Mouse (Mus musculus) thymus, adult 2 months (tissue): ENCODE results near the gene Babam2. TPM values are rescaled to one million over a fixed set of nuclear protein-coding genes. Genes with fewer than 3 reads are reported as not detected.
A peak's percentile ranks its signal among the peaks of the same experiment; 100 is the strongest.

Experiments
- DNase-seq: peaks from one replicate; pipeline ENCODE4 v3.0.0; 2021
- H3K27ac ChIP-seq: fragments of 200-500 bp; 2 replicates; pipeline ENCODE4 v1.5.1; 2012; ENCODE audit warnings: low read length, control low read depth; ENCODE audit not compliant: control insufficient read depth, insufficient read depth
- H3K27me3 ChIP-seq: fragments of 200-500 bp; 2 replicates; pipeline ENCODE4 v1.6.1; 2012; ENCODE audit warnings: mild to moderate bottlenecking, low read length, moderate library complexity, mixed read lengths; ENCODE audit not compliant: control insufficient read depth, insufficient read depth
- H3K36me3 ChIP-seq: fragments of 200-500 bp; 2 replicates; pipeline ENCODE4 v1.6.1; 2012; ENCODE audit warnings: mild to moderate bottlenecking, low read length, moderate library complexity; ENCODE audit not compliant: control insufficient read depth, insufficient read depth
- H3K4me1 ChIP-seq: fragments of 200-500 bp; replicated peaks from 2 replicates; pipeline ENCODE4 v1.6.1; 2012; ENCODE audit warnings: low read length; ENCODE audit not compliant: control insufficient read depth, insufficient read depth
- H3K4me3 ChIP-seq: fragments of 200-500 bp; 2 replicates; pipeline ENCODE4 v1.5.1; 2012; ENCODE audit warnings: mild to moderate bottlenecking, low read length, control low read depth, moderate library complexity; ENCODE audit not compliant: control insufficient read depth, insufficient read depth
- CTCF ChIP-seq: fragments of 200-500 bp; IDR thresholded peaks from 2 replicates; pipeline ENCODE4 v1.5.1; 2012; ENCODE audit warnings: mild to moderate bottlenecking, control low read depth, low read length, moderate library complexity, borderline replicate concordance; ENCODE audit not compliant: control insufficient read depth, poor library complexity, insufficient read depth; ENCODE audit errors: extremely low read depth
- POLR2A ChIP-seq: fragments of 200-500 bp; IDR thresholded peaks from 2 replicates; pipeline ENCODE4 v1.6.1; 2012; ENCODE audit warnings: mild to moderate bottlenecking, low read length, control low read depth, moderate library complexity; ENCODE audit not compliant: control insufficient read depth, poor library complexity, insufficient read depth; ENCODE audit errors: extremely low read depth
- WGBS: fragments of 180-500 bp; shearing (Covaris S2); methylation state at CpG from one replicate; pipeline ENCODE4 v1.1.7; 2018; 5-methylcytosine and 5-hydroxymethylcytosine counted together
- polyA plus RNA-seq: library from polyadenylated mRNA; depleted of rRNA; stranded (reverse); fragments of >200 nt; gene quantifications from 2 replicates; pipeline ENCODE4 v1.2.3, GENCODE M21; 2012; rRNA removed

Gene Babam2
- 16.1 and 18.3 TPM in 2 replicates for polyA plus RNA-seq

DNA sequence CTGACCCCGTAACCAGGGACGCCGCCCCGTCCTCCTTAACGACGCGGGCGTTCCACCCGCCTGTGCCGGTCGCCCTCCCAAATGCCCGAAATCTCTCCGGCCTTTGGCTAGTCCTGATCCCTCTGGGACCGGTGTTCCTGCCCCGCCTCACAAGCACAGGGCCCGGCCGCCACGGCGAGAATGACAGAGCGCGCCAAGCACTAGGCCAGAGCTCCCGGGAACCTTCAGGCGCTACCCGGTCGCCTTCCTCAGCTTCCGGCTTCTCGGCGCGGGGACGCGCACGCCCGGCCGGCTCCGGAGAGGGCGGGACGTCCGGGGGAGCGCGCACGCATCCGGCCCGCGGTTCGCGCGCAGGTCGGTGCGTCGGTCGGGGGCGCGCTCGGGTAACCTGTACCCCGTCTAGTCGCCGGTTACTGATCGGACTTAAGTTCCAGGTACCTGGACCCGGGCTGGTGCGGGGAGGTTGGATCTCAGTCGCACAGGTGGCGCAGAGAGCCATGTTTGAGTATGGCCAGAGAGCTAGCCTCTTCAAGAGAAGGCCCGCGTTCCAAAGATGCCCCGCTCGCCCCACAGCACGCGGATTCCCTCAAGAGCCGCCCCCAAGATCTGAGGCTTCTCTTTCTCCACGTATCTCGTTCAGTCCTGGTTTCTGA lies at the start of gene Babam2:
Gene Babam2 (plus strand): TSS at position 41 of the 653 bp plus-strand sequence.
- TF ChIP-seq POLR2A = peak; percentile 91
- TF ChIP-seq CTCF = peak; percentile 54; the same call in 1 of the 2 replicates
- under 1% methylated on average over 71 of the region's 71 CpGs for WGBS
- Histone ChIP-seq H3K4me1 (peaks cover 4% of the 10 kb centered on the region), H3K27me3 (no peaks in the 10 kb centered on the region), H3K4me3 (peak within 1 kb of the TSS; percentile 65), H3K27ac (peak within 1 kb of the TSS; percentile 89), H3K36me3 (no peaks in the 10 kb centered on the region)
- peak; percentile 92 for DNase-seq

DNA sequence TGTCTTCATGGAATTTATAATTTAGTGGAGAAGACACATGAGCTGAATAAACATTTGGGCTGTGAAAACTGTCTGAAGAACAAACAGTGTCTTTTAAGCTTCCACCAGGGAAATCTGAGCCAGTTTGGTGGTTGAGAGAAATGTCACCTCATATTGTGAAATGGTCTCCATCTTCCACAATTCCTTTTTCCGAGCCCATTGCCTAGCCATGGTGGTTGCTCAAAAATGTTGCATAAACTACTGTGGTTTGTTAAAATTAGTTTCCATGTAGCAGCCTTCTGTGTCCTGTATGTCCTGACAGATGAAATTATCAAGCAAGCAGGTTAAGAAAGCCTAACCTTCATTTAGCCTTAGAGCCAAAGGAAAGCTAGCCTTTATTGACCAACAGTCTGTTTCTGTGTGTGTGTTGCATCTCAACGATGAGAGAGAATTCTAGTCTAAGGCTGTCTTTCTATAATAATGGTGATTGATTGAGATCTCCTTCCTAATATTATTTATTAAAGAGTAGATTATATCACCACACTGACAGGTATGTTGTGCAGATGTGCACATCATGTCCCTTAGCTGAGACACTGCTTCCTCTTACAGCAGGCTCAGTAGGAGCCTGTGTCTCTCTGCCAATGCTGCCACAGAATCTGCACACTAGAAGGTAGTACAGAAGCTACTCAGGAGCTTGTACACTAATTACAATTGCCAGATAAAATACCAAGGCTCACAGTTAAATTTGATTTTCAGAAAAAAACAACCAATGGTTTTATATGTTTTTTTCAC lies 46.8 kb upstream of the Babam2 start:
- WGBS = 95% methylated on average over 2 of the region's 2 CpGs
- no peak for TF ChIP-seq POLR2A
- no peak for TF ChIP-seq CTCF
- Histone ChIP-seq H3K4me1 (no peaks in the 10 kb centered on the region), H3K4me3 (no peak overlapping the region), H3K36me3 (no peaks in the 10 kb centered on the region), H3K27me3 (no peaks in the 10 kb centered on the region), H3K27ac (no peak overlapping the region)
- DNase-seq = no peak

DNA sequence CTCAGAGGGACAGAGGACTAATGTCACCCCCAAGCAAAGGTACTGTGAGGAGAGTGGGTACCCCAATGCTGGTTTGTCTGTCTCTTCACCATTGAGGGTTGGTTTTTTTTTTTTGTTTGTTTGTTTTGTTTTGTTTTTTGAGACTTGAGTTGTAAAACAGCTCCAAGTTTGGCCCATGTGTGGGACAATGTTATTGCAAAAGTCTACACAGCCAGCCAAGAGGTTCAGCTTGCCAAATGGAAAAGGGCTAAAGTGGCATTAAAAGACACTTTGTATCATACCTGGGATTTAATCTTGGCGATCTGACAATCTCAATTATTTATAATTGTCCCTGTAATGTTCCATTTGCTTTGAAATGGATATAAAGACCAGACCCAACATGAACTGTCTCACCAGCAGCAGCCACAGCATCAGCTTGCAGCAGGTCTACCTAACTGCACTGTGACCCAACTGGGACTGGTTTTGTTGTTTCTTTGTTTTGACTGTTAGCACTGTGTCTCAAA lies 41.7 kb upstream of the Babam2 start:
- Histone ChIP-seq H3K4me1 (no peaks in the 10 kb centered on the region), H3K27ac (no peak overlapping the region), H3K4me3 (no peak overlapping the region), H3K27me3 (no peaks in the 10 kb centered on the region), H3K36me3 (no peaks in the 10 kb centered on the region)
- 98% methylated on average over 1 of the region's 1 CpGs for WGBS
- no peak for DNase-seq
- no peak for TF ChIP-seq CTCF
- TF ChIP-seq POLR2A = no peak

DNA sequence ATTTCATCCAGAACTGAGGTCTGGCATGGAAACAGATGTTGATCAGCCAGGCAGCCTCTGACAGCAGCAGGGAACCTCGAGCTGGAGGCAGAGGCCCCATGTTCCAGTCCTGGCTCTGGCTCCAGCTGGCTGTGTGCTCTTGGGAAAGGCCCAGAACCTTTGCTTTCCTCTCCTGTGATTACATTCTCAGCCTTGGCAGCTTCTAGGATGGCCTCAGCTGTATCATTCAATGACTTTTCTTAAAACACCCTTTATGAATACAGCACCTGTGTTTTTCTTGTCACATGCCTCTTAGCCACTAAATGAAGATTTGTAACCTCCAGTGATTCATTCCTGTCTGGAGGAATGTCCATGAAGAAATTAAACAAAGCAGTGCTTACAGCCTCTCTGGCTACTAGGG lies 31.3 kb upstream of the Babam2 start:
- H3K4me3 ChIP-seq = no peak overlapping the region
- WGBS = 82% methylated on average over 1 of the region's 1 CpGs
- H3K27ac ChIP-seq = no peak overlapping the region
- H3K4me1 ChIP-seq = no peaks in the 10 kb centered on the region
- DNase-seq = no peak
- no peak for TF ChIP-seq CTCF
- TF ChIP-seq POLR2A = no peak
- no peaks in the 10 kb centered on the region for H3K36me3 ChIP-seq
- no peaks in the 10 kb centered on the region for H3K27me3 ChIP-seq

DNA sequence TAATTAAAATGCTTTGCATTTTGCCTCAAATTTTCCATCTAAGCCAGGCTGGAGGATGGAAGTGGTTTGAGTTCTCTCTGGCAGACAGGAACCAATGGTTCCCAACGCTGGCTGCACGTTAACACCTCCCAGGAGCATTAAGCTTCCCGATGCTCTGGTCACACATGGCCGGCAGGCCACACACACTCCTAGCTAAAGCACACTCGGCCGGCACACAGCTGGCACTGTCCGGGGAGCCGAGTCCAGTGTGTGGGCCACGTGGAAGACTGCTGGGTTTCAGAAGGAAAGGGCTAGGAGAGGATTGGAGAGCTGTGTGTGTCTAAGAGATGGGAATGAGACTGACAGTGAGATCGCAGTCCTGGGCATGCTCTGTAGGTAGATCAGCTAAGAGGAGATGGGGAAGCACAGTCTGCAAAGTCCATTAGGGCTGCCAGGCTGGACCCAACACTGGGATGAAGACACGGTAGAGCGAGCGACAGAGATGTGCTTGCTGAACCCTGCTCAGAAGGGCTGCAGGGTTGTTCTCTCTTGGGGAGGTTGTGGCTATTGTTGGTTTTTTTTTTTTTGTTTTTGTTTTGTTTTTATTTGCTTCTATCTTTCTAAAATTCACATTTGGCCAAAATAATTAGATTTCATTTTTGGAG lies 29.0 kb upstream of the Babam2 start:
- DNase-seq = no peak
- Histone ChIP-seq H3K27ac (no peak overlapping the region), H3K27me3 (no peaks in the 10 kb centered on the region), H3K36me3 (no peaks in the 10 kb centered on the region), H3K4me1 (no peaks in the 10 kb centered on the region), H3K4me3 (no peak overlapping the region)
- TF ChIP-seq POLR2A (no peak), CTCF (no peak)
- 97% methylated on average over 13 of the region's 13 CpGs for WGBS

DNA sequence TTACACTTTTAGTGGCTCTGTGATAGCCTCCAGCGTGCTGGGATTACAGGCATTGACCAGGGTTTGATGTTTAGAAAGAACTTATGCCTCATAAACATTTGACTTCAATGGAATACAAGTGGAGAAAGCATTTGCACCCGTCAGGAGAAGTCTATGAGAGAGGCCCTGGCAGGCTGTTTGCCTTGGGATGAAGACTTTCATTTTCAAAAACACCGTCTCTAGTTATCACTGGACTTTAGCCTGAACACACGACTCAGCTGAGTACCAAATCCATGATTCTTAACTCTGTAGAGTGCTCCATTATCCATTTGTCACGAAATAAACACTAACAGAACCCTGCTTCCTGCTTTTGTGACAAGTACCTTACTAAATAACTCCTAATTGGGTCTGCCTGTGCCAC lies 27.5 kb upstream of the Babam2 start:
- TF ChIP-seq POLR2A (no peak), CTCF (no peak)
- Histone ChIP-seq H3K4me1 (no peaks in the 10 kb centered on the region), H3K27ac (no peak overlapping the region), H3K36me3 (no peaks in the 10 kb centered on the region), H3K27me3 (no peaks in the 10 kb centered on the region), H3K4me3 (no peak overlapping the region)
- DNase-seq = no peak
- 88% methylated on average over 5 of the region's 5 CpGs for WGBS
